Mouse (Mus musculus): Measurements from ENCODE around the gene Cdc14b.

The Cdc14b gene

GRCm38 (mm10) chr13:64274879-64275753 is at the start of gene Cdc14b:
TSS of gene Cdc14b (minus strand) at chr13:64275290.
- in situ Hi-C loops (cut with MboI; ENCODE audit: low sequenced_read_pairs), result no loop called here

- in situ Hi-C loops (cut with MboI; ENCODE audit: low sequenced_read_pairs), result no loop called here
These were observed 47.6 kb upstream of the Cdc14b start for GRCm38 (mm10) chr13:64322561-64323281.

GRCm38 (mm10) chr13:64320334-64320733 is 45.2 kb upstream of the Cdc14b start:
- in situ Hi-C loops (cut with MboI; ENCODE audit: low sequenced_read_pairs), result no loop called here

- in situ Hi-C loops (cut with MboI; ENCODE audit: low sequenced_read_pairs), result loop anchor here (10.0 kb wide), 1 partner anchor 115 kb away; the partner anchor contains the start of gene Cdk20
These were observed 44.7 kb upstream of the Cdc14b start for GRCm38 (mm10) chr13:64319782-64320181.

GRCm38 (mm10) chr13:64318355-64318754 is 43.3 kb upstream of the Cdc14b start:
- in situ Hi-C loops (cut with MboI; ENCODE audit: low sequenced_read_pairs), result loop anchor here (10.0 kb wide), 1 partner anchor 116 kb away; the partner anchor contains the start of gene Cdk20

- in situ Hi-C loops (cut with MboI; ENCODE audit: low sequenced_read_pairs), result loop anchor here (10.0 kb wide), 1 partner anchor 119 kb away; the partner anchor contains the start of gene Cdk20
These were observed 40.5 kb upstream of the Cdc14b start for GRCm38 (mm10) chr13:64315483-64316050.

GRCm38 (mm10) chr13:64314041-64314440 is 39.0 kb upstream of the Cdc14b start:
- in situ Hi-C loops (cut with MboI; ENCODE audit: low sequenced_read_pairs), result loop anchor here (5.0 to 10.0 kb wide), 2 partner anchors 67 to 121 kb away; partner anchors contain the start of gene Cdk20

- in situ Hi-C loops (cut with MboI; ENCODE audit: low sequenced_read_pairs), result loop anchor here (5.0 to 10.0 kb wide), 2 partner anchors 66 to 122 kb away; partner anchors contain the start of gene Cdk20
These were observed 37.8 kb upstream of the Cdc14b start for GRCm38 (mm10) chr13:64312916-64313289.

GRCm38 (mm10) chr13:64312024-64312915 is 37.2 kb upstream of the Cdc14b start, which contains the start of gene Aaed1:
TSS of gene Aaed1 (minus strand) at chr13:64312710.
- in situ Hi-C loops (cut with MboI; ENCODE audit: low sequenced_read_pairs), result loop anchor here (5.0 to 10.0 kb wide), 2 partner anchors 65 to 123 kb away; partner anchors contain the start of gene Cdk20

GRCm38 (mm10) chr13:64311266-64311665 is 36.2 kb upstream of the Cdc14b start:
- in situ Hi-C loops (cut with MboI; ENCODE audit: low sequenced_read_pairs), result loop anchor here (5.0 to 10.0 kb wide), 2 partner anchors 64 to 124 kb away; partner anchors contain the start of gene Cdk20

- in situ Hi-C loops (cut with MboI; ENCODE audit: low sequenced_read_pairs), result loop anchor here (5.0 to 10.0 kb wide), 2 partner anchors 63 to 124 kb away; partner anchors contain the start of gene Cdk20
These were observed 35.5 kb upstream of the Cdc14b start for GRCm38 (mm10) chr13:64310585-64310984.

- in situ Hi-C loops (cut with MboI; ENCODE audit: low sequenced_read_pairs), result loop anchor here (5.0 to 10.0 kb wide), 2 partner anchors 63 to 125 kb away; partner anchors contain the start of gene Cdk20
These were observed 34.8 kb upstream of the Cdc14b start for GRCm38 (mm10) chr13:64309842-64310241.

- in situ Hi-C loops (cut with MboI; ENCODE audit: low sequenced_read_pairs), result no loop called here
These were observed 33.9 kb upstream of the Cdc14b start for GRCm38 (mm10) chr13:64309036-64309435.

- in situ Hi-C loops (cut with MboI; ENCODE audit: low sequenced_read_pairs), result no loop called here
These were observed 32.4 kb upstream of the Cdc14b start for GRCm38 (mm10) chr13:64307508-64307907.

- in situ Hi-C loops (cut with MboI; ENCODE audit: low sequenced_read_pairs), result no loop called here
These were observed 31.0 kb upstream of the Cdc14b start for GRCm38 (mm10) chr13:64306078-64306477.

- in situ Hi-C loops (cut with MboI; ENCODE audit: low sequenced_read_pairs), result loop anchor here (10.0 kb wide), 1 partner anchor 124 kb away; no protein-coding TSS in a partner anchor
These were observed 24.0 kb upstream of the Cdc14b start for GRCm38 (mm10) chr13:64299069-64299468.

GRCm38 (mm10) chr13:64286791-64287190 is 11.7 kb upstream of the Cdc14b start:
- in situ Hi-C loops (cut with MboI; ENCODE audit: low sequenced_read_pairs), result no loop called here

- in situ Hi-C loops (cut with MboI; ENCODE audit: low sequenced_read_pairs), result no loop called here
These were observed 11.2 kb upstream of the Cdc14b start for GRCm38 (mm10) chr13:64286321-64286720.

- in situ Hi-C loops (cut with MboI; ENCODE audit: low sequenced_read_pairs), result no loop called here
These were observed 9.6 kb upstream of the Cdc14b start for GRCm38 (mm10) chr13:64284676-64285075.

GRCm38 (mm10) chr13:64280940-64281339 is 5.8 kb upstream of the Cdc14b start:
- in situ Hi-C loops (cut with MboI; ENCODE audit: low sequenced_read_pairs), result no loop called here
